Mouse (Mus musculus): ENCODE data around the gene 1700001J03Rik. TPM values are rescaled to one million over a fixed set of nuclear protein-coding genes. Genes with fewer than 3 reads are reported as not detected.

Gene 1700001J03Rik
- total and polyA plus RNA-seq, 3 experiments: 0.18 TPM; not detected in 2

- Histone ChIP-seq H3K4me3 (ENCODE audit: control insufficient read depth in 1 of 2, insufficient read depth in 1 of 2, low read depth in 2 of 2, low read length in 2 of 2) (peak within 1 kb of the TSS; percentile 86 to 93), H3K36me3 (ENCODE audit: control insufficient read depth in 1 of 2, insufficient read depth in 2 of 2, low read length in 2 of 2) (peaks cover 26 to 29% of the 10 kb centered on the region in 2 experiments), H3K9me3 (replicated peaks; ENCODE audit: insufficient read depth, low read length) (no peaks in the 10 kb centered on the region), H3K27me3 (ENCODE audit: control insufficient read depth in 1 of 2, insufficient read depth in 2 of 2, low read length in 2 of 2) (no peaks in the 10 kb centered on the region), H3K27ac (ENCODE audit: control insufficient read depth, low read depth, low read length) (peak within 1 kb of the TSS; percentile 99), H3K79me2 (ENCODE audit: control insufficient read depth, insufficient read depth, low read length, poor library complexity) (peaks cover 12% of the 10 kb centered on the region), H3K9ac (ENCODE audit: control insufficient read depth, low read depth, low read length, poor library complexity, severe bottlenecking) (peak within 1 kb of the TSS; percentile 96), H3K4me1 (ENCODE audit: control insufficient read depth in 1 of 2, insufficient read depth in 2 of 2, low read length in 2 of 2) (peaks cover 3 to 7% of the 10 kb centered on the region in 2 experiments; a peak in 3 of 4 replicates)
- TF ChIP-seq MXI1 (IDR thresholded peaks at IDR 0.05; ENCODE audit: low read depth, low read length): peak; percentile 75
- TF ChIP-seq NRF1 (IDR thresholded peaks at IDR 0.05; ENCODE audit: insufficient read depth, low read depth, low read length, poor library complexity, severe bottlenecking): peak; percentile 68
- TF ChIP-seq TBP (IDR thresholded peaks at IDR 0.05; ENCODE audit: low read depth, low read length): peak; percentile 76
- peak; percentile 86 for TF ChIP-seq HCFC1 (IDR thresholded peaks at IDR 0.05; ENCODE audit: low read depth, low read length)
- TF ChIP-seq MAFK (IDR thresholded peaks at IDR 0.05; ENCODE audit: borderline replicate concordance, low read depth, low read length): 0 out of 2 replicates have a peak, but pooled peaks have one; percentile 11
- TF ChIP-seq TCF12 (IDR thresholded peaks at IDR 0.05; ENCODE audit: low read depth, low read length): peak; percentile 86
- TF ChIP-seq ZNF384 (IDR thresholded peaks at IDR 0.05; ENCODE audit: low read depth, low read length): 0 out of 2 replicates have a peak, but pooled peaks have one; percentile 23
- 0 out of 2 replicates have a peak, but pooled peaks have one; percentile 47 for TF ChIP-seq E2F4 (IDR thresholded peaks at IDR 0.05; ENCODE audit: borderline replicate concordance, low read depth, low read length)
- TF ChIP-seq POLR2A (IDR thresholded peaks at IDR 0.05; ENCODE audit: control insufficient read depth in 1 of 2, insufficient read depth in 1 of 2, low read depth in 1 of 2, low read length in 2 of 2, poor library complexity in 1 of 2): peak; percentile 61 to 85
- peak; percentile 76 for TF ChIP-seq SIN3A (IDR thresholded peaks at IDR 0.05; ENCODE audit: low read length)
- TF ChIP-seq JUND (IDR thresholded peaks at IDR 0.05; ENCODE audit: low read depth, low read length): no peak
- TF ChIP-seq KAT2A (conservative IDR thresholded peaks at IDR 0.05; ENCODE audit: low read depth, low read length): peak; percentile 68; the same call in 1 of the 2 replicates
- peak; percentile 85 for TF ChIP-seq POLR2AphosphoS2 (IDR thresholded peaks at IDR 0.05; ENCODE audit: low read length)
- 0 out of 2 replicates have a peak, but pooled peaks have one; percentile 39 for TF ChIP-seq ETS1 (IDR thresholded peaks at IDR 0.05; ENCODE audit: low read depth, low read length)
- peak; percentile 86 for TF ChIP-seq ELF1 (IDR thresholded peaks at IDR 0.05; ENCODE audit: low read depth, low read length)
- TF ChIP-seq NELFE (IDR thresholded peaks at IDR 0.05; ENCODE audit: low read depth, low read length): peak; percentile 76
- TF ChIP-seq GATA1 (IDR thresholded peaks at IDR 0.05; ENCODE audit: low read depth, low read length): no peak; the same call in 1 of the 2 replicates
- TF ChIP-seq ZMIZ1 (IDR thresholded peaks at IDR 0.05; ENCODE audit: low read depth, low read length): peak; percentile 87
- TF ChIP-seq USF2 (IDR thresholded peaks at IDR 0.05; ENCODE audit: borderline replicate concordance in 1 of 2, insufficient read depth in 1 of 2, low read depth in 1 of 2, low read length in 2 of 2): no peak
- peak; percentile 51 for TF ChIP-seq CHD2 (IDR thresholded peaks at IDR 0.05; ENCODE audit: low read length)
- TF ChIP-seq BHLHE40 (IDR thresholded peaks at IDR 0.05; ENCODE audit: borderline replicate concordance, low read depth, low read length): no peak
- TF ChIP-seq MAZ (IDR thresholded peaks at IDR 0.05; ENCODE audit: low read depth, low read length): no peak; the same call in 1 of the 2 replicates
- no peak; a peak in 1 of 6 replicates for TF ChIP-seq CTCF (IDR thresholded peaks at IDR 0.05 in 2 of 3, conservative IDR thresholded peaks at IDR 0.05 in 1 of 3; ENCODE audit: control insufficient read depth in 1 of 3, insufficient read depth in 1 of 3, low read depth in 2 of 3, low read length in 3 of 3, poor library complexity in 1 of 3, severe bottlenecking in 1 of 3)
- peak; percentile 24 to 28; a peak in 2 of 4 replicates for TF ChIP-seq EP300 (IDR thresholded peaks at IDR 0.05; ENCODE audit: low read depth in 1 of 2, low read length in 2 of 2)
- peak; percentile 40; the same call in 1 of the 2 replicates for TF ChIP-seq RCOR1 (IDR thresholded peaks at IDR 0.05; ENCODE audit: low read depth, low read length)
- no peak for TF ChIP-seq MYC (IDR thresholded peaks at IDR 0.05; ENCODE audit: low read depth, low read length)
- TF ChIP-seq UBTF (IDR thresholded peaks at IDR 0.05; ENCODE audit: borderline replicate concordance, insufficient read depth, low read depth, low read length): peak; percentile 93; the same call in 1 of the 2 replicates
- 0 out of 2 replicates have a peak, but pooled peaks have one; percentile 23 for TF ChIP-seq ZKSCAN1 (IDR thresholded peaks at IDR 0.05; ENCODE audit: low read depth, low read length)
- TF ChIP-seq RAD21 (IDR thresholded peaks at IDR 0.05; ENCODE audit: low read depth, low read length): no peak; the same call in 1 of the 2 replicates
- peak; percentile 77 for TF ChIP-seq MAX (IDR thresholded peaks at IDR 0.05; ENCODE audit: low read length)
- TF ChIP-seq GABPA (IDR thresholded peaks at IDR 0.05; ENCODE audit: low read depth, low read length): 0 out of 2 replicates have a peak, but pooled peaks have one; percentile 20
- DNase-seq (ENCODE audit: low read depth, low spot score): peak; percentile 100
Measured at GRCm38 (mm10) chr5:146220879-146221714, 36.0 kb upstream of the 1700001J03Rik start, which contains the start of gene Rnf6. Gene Rnf6 (minus strand): TSS chr5:146221555.
